Mouse (Mus musculus) ES-E14 (cell line): Measurements from ENCODE around the gene H2-Ob.

Experiments
- CHD2 ChIP-seq: IDR thresholded peaks from 2 replicates; pipeline ENCODE4 v1.6.1; 2014; ENCODE audit warnings: mild to moderate bottlenecking, low read depth, low read length, inconsistent platforms
- HCFC1 ChIP-seq: IDR thresholded peaks from 2 replicates; pipeline ENCODE4 v1.6.1; 2012; ENCODE audit warnings: low read length, inconsistent platforms, borderline replicate concordance; ENCODE audit not compliant: insufficient read depth
- MAFK ChIP-seq: IDR thresholded peaks from 2 replicates; pipeline ENCODE4 v1.6.1; 2014; ENCODE audit warnings: mild to moderate bottlenecking, low read depth, low read length, inconsistent platforms; ENCODE audit not compliant: insufficient read depth
- ZNF384 ChIP-seq: IDR thresholded peaks from 2 replicates; pipeline ENCODE4 v1.6.1; 2012; ENCODE audit warnings: low read depth, low read length, inconsistent platforms

- no peak for TF ChIP-seq HCFC1
- TF ChIP-seq ZNF384 = no peak
- no peak for TF ChIP-seq MAFK
- no peak for TF ChIP-seq CHD2
Observed at GRCm38 (mm10) chr17:34205021-34205745, 33.5 kb upstream of the H2-Ob start.
